Mouse (Mus musculus): ENCODE measurements around the gene Cdhr3. TPM values are rescaled to one million over a fixed set of nuclear protein-coding genes. Genes with fewer than 3 reads are reported as not detected.
A peak's percentile ranks its signal among the peaks of the same experiment; 100 is the strongest.

Gene Cdhr3
- polyA plus RNA-seq (2015; fragmentation: Nextera tagmentation; extraction: Ambion mirVana): not detected in 2 replicates

DNA sequence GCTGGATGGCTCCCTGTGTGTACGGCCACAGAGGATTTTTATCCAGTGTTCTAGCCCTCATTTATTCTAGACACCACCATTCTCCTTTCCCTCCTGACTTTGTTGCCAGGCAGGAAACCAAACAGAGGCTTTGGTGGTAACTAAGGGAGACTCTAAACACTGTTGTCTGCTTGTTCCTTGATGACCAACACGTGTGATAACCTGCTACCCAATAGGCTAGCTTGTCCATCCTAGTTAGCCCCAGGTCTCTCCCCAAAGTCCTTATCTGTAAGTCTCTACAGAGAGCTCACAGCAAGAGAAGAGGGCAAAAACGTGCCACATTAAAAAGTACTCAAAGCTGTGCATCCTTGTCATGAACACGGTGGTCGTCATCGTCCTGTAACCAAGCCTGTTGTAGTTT, at the start of gene Cdhr3:
Cdhr3 (minus strand) TSS at position 101 of the 400 bp plus-strand sequence.
- WGBS (ENCODE audit: insufficient replicate concordance): 41% methylated on average over 6 of the region's 6 CpGs
- ATAC-seq (ENCODE audit: low read depth): no peak

GRCm38 (mm10) chr12:33139083-33139482, 46.4 kb upstream of the Cdhr3 start:
- Histone ChIP-seq H3K27me3 (ENCODE audit: control insufficient read depth, insufficient read depth, low read depth, low read length) (peaks cover 2% of the 10 kb centered on the region; the same call in 1 of the 2 replicates), H3K36me3 (ENCODE audit: control insufficient read depth, insufficient read depth) (no peaks in the 10 kb centered on the region), H3K4me1 (ENCODE audit: control insufficient read depth, low read depth, low read length) (no peaks in the 10 kb centered on the region), H3K4me3 (ENCODE audit: low read depth, low read length) (no peak overlapping the region), H3K9me3 (replicated peaks; ENCODE audit: control insufficient read depth, low read length) (no peaks in the 10 kb centered on the region), H3K9ac (ENCODE audit: low read depth, low read length) (no peak overlapping the region), H3K27ac (ENCODE audit: low read length) (no peak overlapping the region), H3K4me2 (ENCODE audit: low read depth, low read length) (no peak overlapping the region)
- WGBS (ENCODE audit: insufficient replicate concordance): 52% methylated on average over 3 of the region's 3 CpGs
- ATAC-seq (ENCODE audit: low read depth): no peak

More for the DNA sequence above, at the start of gene Cdhr3:
- Histone ChIP-seq H3K27me3 (ENCODE audit: control insufficient read depth, insufficient read depth, low read depth, low read length) (no peaks in the 10 kb centered on the region), H3K27ac (ENCODE audit: low read length) (no peak within 1 kb of the TSS), H3K4me1 (ENCODE audit: control insufficient read depth, low read depth, low read length) (no peaks in the 10 kb centered on the region), H3K4me2 (ENCODE audit: low read depth, low read length) (no peak within 1 kb of the TSS), H3K9ac (ENCODE audit: low read depth, low read length) (no peak within 1 kb of the TSS), H3K4me3 (ENCODE audit: low read depth, low read length) (no peak within 1 kb of the TSS), H3K36me3 (ENCODE audit: control insufficient read depth, insufficient read depth) (no peaks in the 10 kb centered on the region), H3K9me3 (replicated peaks; ENCODE audit: control insufficient read depth, low read length) (no peaks in the 10 kb centered on the region)

GRCm38 (mm10) chr12:33137857-33138256, 45.2 kb upstream of the Cdhr3 start:
- no peak overlapping the region for H3K9ac ChIP-seq (ENCODE audit: low read depth, low read length)
- no peak overlapping the region for H3K4me3 ChIP-seq (ENCODE audit: low read depth, low read length)
- no peaks in the 10 kb centered on the region for H3K4me1 ChIP-seq (ENCODE audit: control insufficient read depth, low read depth, low read length)
- no peak overlapping the region for H3K4me2 ChIP-seq (ENCODE audit: low read depth, low read length)
- H3K27ac ChIP-seq (ENCODE audit: low read length): no peak overlapping the region
- H3K36me3 ChIP-seq (ENCODE audit: control insufficient read depth, insufficient read depth): no peaks in the 10 kb centered on the region
- 43% methylated on average over 1 of the region's 1 CpGs for WGBS (ENCODE audit: insufficient replicate concordance)
- no peaks in the 10 kb centered on the region; the same call in 1 of the 2 replicates for H3K27me3 ChIP-seq (ENCODE audit: control insufficient read depth, insufficient read depth, low read depth, low read length)
- no peaks in the 10 kb centered on the region for H3K9me3 ChIP-seq (replicated peaks; ENCODE audit: control insufficient read depth, low read length)
- no peak for ATAC-seq (ENCODE audit: low read depth)

DNA sequence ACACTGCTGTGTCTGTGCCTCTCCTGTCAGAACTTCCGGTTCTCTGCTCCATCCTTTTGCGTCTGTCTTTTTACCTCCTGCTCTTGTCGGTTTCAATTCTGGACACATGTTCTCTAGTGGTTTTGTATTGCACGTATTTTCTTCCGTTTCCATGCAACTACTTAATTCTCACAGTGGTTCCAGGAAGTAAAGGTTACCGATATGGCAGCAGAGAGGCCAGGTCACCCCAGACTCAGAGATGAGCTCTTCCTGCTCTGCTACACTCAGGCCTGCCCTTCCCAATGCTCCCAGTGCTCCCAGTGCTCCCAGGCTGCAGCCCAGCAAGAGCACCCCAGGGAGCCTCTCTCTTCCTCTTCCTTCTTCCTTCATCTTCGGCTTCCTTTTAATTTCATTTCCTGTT, 39.1 kb upstream of the Cdhr3 start:
- no peak overlapping the region for H3K4me3 ChIP-seq (ENCODE audit: low read depth, low read length)
- H3K4me1 ChIP-seq (ENCODE audit: control insufficient read depth, low read depth, low read length): no peaks in the 10 kb centered on the region
- no peaks in the 10 kb centered on the region; the same call in 1 of the 2 replicates for H3K27me3 ChIP-seq (ENCODE audit: control insufficient read depth, insufficient read depth, low read depth, low read length)
- H3K27ac ChIP-seq (ENCODE audit: low read length): no peak overlapping the region
- H3K36me3 ChIP-seq (ENCODE audit: control insufficient read depth, insufficient read depth): no peaks in the 10 kb centered on the region
- peak; percentile 67 for ATAC-seq (ENCODE audit: low read depth)
- H3K9ac ChIP-seq (ENCODE audit: low read depth, low read length): no peak overlapping the region
- no peaks in the 10 kb centered on the region for H3K9me3 ChIP-seq (replicated peaks; ENCODE audit: control insufficient read depth, low read length)
- H3K4me2 ChIP-seq (ENCODE audit: low read depth, low read length): no peak overlapping the region
- 32% methylated on average over 7 of the region's 7 CpGs for WGBS (ENCODE audit: insufficient replicate concordance)

DNA sequence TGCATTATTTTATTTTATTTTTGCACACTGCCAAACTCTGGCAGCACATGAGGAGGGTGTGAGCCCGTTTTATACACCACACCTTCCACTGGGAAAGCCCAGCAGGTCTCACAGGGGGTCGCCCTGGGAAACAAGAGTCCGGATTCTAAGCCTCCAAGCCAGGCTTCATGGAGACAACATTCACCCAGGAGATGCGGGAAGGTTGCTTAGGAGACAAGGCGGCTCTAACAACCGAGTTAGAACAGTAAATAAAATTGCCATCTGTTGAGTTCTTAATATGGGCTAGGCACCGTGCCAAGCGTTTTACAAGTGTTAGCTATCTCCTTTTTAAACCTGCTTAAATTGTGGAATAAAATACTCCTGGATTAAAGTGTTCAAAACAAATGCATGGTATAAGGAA, 37.7 kb upstream of the Cdhr3 start:
- no peaks in the 10 kb centered on the region for H3K4me1 ChIP-seq (ENCODE audit: control insufficient read depth, low read depth, low read length)
- H3K27me3 ChIP-seq (ENCODE audit: control insufficient read depth, insufficient read depth, low read depth, low read length): no peaks in the 10 kb centered on the region; the same call in 1 of the 2 replicates
- H3K4me3 ChIP-seq (ENCODE audit: low read depth, low read length): no peak overlapping the region
- no peak overlapping the region for H3K9ac ChIP-seq (ENCODE audit: low read depth, low read length)
- WGBS (ENCODE audit: insufficient replicate concordance): 65% methylated on average over 8 of the region's 8 CpGs
- H3K27ac ChIP-seq (ENCODE audit: low read length): no peak overlapping the region
- H3K4me2 ChIP-seq (ENCODE audit: low read depth, low read length): no peak overlapping the region
- H3K9me3 ChIP-seq (replicated peaks; ENCODE audit: control insufficient read depth, low read length): no peaks in the 10 kb centered on the region
- no peak for ATAC-seq (ENCODE audit: low read depth)
- H3K36me3 ChIP-seq (ENCODE audit: control insufficient read depth, insufficient read depth): no peaks in the 10 kb centered on the region

- Histone ChIP-seq H3K4me2 (ENCODE audit: low read depth, low read length) (no peak overlapping the region), H3K9ac (ENCODE audit: low read depth, low read length) (no peak overlapping the region), H3K36me3 (ENCODE audit: control insufficient read depth, insufficient read depth) (no peaks in the 10 kb centered on the region), H3K9me3 (replicated peaks; ENCODE audit: control insufficient read depth, low read length) (no peaks in the 10 kb centered on the region), H3K27ac (ENCODE audit: low read length) (no peak overlapping the region), H3K27me3 (ENCODE audit: control insufficient read depth, insufficient read depth, low read depth, low read length) (no peaks in the 10 kb centered on the region; the same call in 1 of the 2 replicates), H3K4me3 (ENCODE audit: low read depth, low read length) (no peak overlapping the region), H3K4me1 (ENCODE audit: control insufficient read depth, low read depth, low read length) (no peaks in the 10 kb centered on the region)
- no peak for ATAC-seq (ENCODE audit: low read depth)
- WGBS (ENCODE audit: insufficient replicate concordance): 4% methylated on average over 4 of the region's 4 CpGs
Measured at GRCm38 (mm10) chr12:33129410-33129809, 36.7 kb upstream of the Cdhr3 start.

- Histone ChIP-seq H3K27me3 (ENCODE audit: control insufficient read depth, insufficient read depth, low read depth, low read length) (no peaks in the 10 kb centered on the region; the same call in 1 of the 2 replicates), H3K36me3 (ENCODE audit: control insufficient read depth, insufficient read depth) (no peaks in the 10 kb centered on the region), H3K4me2 (ENCODE audit: low read depth, low read length) (no peak overlapping the region), H3K4me3 (ENCODE audit: low read depth, low read length) (no peak overlapping the region), H3K4me1 (ENCODE audit: control insufficient read depth, low read depth, low read length) (no peaks in the 10 kb centered on the region), H3K9ac (ENCODE audit: low read depth, low read length) (no peak overlapping the region), H3K9me3 (replicated peaks; ENCODE audit: control insufficient read depth, low read length) (no peaks in the 10 kb centered on the region), H3K27ac (ENCODE audit: low read length) (no peak overlapping the region)
- no peak for ATAC-seq (ENCODE audit: low read depth)
- 68% methylated on average over 7 of the region's 7 CpGs for WGBS (ENCODE audit: insufficient replicate concordance)
Measured at GRCm38 (mm10) chr12:33128702-33129101, 36.0 kb upstream of the Cdhr3 start.

DNA sequence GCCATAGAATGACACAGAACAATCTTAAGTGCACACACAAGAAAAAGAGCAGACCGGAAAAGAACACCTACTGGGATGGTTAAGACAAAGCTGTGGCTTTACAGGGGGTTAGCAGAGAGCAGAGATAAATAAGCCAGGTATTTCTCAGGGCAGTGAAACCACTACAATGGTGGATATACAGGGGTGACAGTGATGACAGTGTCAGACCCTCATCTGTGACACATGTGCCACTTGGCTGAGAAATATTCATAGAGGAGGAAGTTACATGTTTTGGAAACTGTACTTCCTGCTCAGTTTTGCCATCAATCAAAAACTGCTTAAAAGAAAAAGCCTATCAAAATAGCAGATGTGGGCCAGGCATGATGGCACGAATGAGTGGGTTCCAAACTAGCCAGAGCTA, 35.4 kb upstream of the Cdhr3 start:
- Histone ChIP-seq H3K4me2 (ENCODE audit: low read depth, low read length) (no peak overlapping the region), H3K36me3 (ENCODE audit: control insufficient read depth, insufficient read depth) (no peaks in the 10 kb centered on the region), H3K27me3 (ENCODE audit: control insufficient read depth, insufficient read depth, low read depth, low read length) (no peaks in the 10 kb centered on the region; the same call in 1 of the 2 replicates), H3K4me1 (ENCODE audit: control insufficient read depth, low read depth, low read length) (no peaks in the 10 kb centered on the region), H3K27ac (ENCODE audit: low read length) (no peak overlapping the region), H3K4me3 (ENCODE audit: low read depth, low read length) (no peak overlapping the region), H3K9me3 (replicated peaks; ENCODE audit: control insufficient read depth, low read length) (no peaks in the 10 kb centered on the region), H3K9ac (ENCODE audit: low read depth, low read length) (no peak overlapping the region)
- ATAC-seq (ENCODE audit: low read depth): no peak
- 57% methylated on average over 2 of the region's 2 CpGs for WGBS (ENCODE audit: insufficient replicate concordance)

GRCm38 (mm10) chr12:33126243-33126642, 33.6 kb upstream of the Cdhr3 start:
- no peaks in the 10 kb centered on the region for H3K36me3 ChIP-seq (ENCODE audit: control insufficient read depth, insufficient read depth)
- no peaks in the 10 kb centered on the region; the same call in 1 of the 2 replicates for H3K27me3 ChIP-seq (ENCODE audit: control insufficient read depth, insufficient read depth, low read depth, low read length)
- no peak overlapping the region for H3K9ac ChIP-seq (ENCODE audit: low read depth, low read length)
- H3K4me2 ChIP-seq (ENCODE audit: low read depth, low read length): no peak overlapping the region
- ATAC-seq (ENCODE audit: low read depth): no peak
- H3K9me3 ChIP-seq (replicated peaks; ENCODE audit: control insufficient read depth, low read length): no peaks in the 10 kb centered on the region
- no peak overlapping the region for H3K4me3 ChIP-seq (ENCODE audit: low read depth, low read length)
- no peaks in the 10 kb centered on the region for H3K4me1 ChIP-seq (ENCODE audit: control insufficient read depth, low read depth, low read length)
- no peak overlapping the region for H3K27ac ChIP-seq (ENCODE audit: low read length)
